Mouse (Mus musculus) spleen, postnatal 36 days (tissue): ENCODE measurements around the gene Serp2.

Experiments used
- DNase-seq, 2 experiments: peaks; one replicate each; pipeline ENCODE4 v3.0.0; 2022; ENCODE audit warnings: low spot score in 2 of 2, mixed read lengths in 1 of 2

Serp2 gene

DNA sequence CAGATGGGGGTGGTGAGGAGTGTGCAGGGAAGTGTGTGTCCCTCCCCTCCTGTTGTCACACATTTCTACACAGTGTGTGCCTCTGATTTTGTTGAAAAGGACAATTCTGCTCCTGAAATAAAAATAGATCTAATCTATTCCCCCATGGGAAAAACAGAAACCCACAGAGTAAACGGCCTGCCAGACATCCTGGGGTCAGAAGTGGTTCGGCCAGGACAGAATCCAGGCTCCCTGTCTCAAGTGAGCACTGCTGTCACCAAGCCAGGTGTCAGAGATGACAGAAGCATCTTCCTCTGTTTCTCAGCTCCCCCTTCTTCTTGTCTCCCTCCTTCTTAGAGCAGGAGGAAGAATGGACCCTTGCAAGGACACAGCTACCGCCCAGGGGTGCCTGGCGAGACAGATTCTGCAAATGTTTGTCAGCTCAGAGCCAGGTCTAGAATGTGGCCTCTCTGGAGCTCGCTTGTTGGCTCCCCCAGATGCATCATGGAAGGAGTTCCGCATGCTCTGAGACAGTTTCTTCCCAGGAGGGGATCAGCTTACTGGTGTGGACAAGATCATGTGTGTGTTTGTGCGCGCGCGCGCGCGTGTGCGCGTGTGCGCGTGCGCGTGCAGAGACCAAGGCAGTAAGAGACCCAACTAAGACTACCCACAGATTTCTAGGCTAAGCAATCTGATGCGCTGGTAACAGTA lies 29.5 kb downstream of the Serp2 start:
- DNase-seq = no peak

GRCm38 (mm10) chr14:76526467-76526866 lies 30.2 kb downstream of the Serp2 start:
- no peak for DNase-seq

DNA sequence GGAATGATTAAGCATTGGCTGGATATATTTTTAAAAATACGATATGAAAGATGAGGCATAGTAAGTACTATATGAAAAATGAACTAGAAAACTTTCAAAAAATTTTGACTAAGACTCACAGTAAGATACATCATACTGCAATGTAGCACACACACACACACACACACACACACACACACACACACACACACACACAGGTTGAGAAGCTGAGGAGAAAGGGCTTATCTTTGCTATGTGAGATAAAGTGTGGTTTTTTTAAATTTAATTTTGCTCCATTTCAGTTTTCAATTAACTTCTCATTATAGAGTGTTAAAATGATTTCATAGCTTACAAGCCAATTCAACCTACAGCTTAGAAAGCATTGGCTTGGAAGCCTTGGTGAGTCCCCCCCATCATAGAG lies 33.3 kb downstream of the Serp2 start:
- no peak for DNase-seq

DNA sequence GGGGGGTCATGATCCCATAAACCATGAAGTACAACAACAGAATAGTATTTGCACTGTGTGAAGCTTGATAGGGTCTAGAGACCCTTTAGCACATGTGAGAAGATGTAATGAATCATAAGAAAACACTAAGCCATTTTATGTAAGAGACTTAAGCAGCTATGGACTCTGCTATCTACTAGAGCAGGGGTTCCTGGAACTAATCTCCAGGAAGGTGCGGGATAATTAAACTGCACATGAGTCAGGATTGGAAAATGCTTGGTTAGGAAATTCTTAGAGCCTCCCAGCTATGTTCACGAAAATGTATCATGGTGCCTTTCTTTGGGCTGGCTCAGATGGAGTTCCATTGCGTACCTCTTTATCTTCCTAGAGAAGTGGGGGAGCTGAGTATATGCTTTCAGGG lies 35.4 kb downstream of the Serp2 start:
- no peak for DNase-seq

DNA sequence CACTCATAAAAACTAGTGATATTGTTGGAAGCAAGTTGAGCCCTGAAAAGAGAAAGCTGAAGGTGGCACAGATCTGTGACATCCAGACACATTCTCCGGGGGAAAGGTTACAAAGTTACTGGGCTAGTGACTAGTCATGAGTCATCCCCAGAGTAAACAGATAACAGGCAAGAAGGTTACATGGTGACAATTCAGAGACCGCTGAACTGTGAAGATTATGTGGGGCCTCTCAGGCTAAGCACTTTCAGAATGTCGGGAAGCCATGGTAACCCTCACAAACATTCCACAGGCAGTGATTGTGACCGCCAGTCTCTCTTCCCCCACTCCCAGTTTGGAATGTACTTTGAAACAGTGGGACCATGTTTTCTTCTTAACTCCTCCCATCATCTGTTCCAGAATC lies 36.1 kb downstream of the Serp2 start:
- no peak for DNase-seq

- no peak for DNase-seq
These were observed 38.5 kb downstream of the Serp2 start for GRCm38 (mm10) chr14:76518217-76518616.

DNA sequence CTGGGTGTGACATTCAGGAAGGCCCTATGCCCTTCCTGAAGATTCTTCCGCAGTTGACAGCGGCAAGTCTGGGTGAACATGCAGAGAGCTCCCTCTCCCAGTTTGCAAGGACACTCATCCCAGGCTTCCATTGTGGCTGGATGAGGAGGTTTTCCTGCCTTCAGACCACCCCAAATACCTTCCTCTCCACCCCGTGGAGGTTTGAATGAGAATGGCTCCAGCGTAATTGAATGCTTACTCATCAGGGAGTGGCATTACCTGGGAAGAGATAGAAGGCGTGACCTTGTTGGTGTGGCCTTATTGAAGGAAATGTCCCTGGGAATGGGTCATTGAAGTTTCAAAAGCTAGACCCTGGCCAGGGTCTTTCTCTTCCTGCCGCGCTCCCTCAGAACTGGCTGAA lies 41.1 kb downstream of the Serp2 start:
- no peak for DNase-seq

DNA sequence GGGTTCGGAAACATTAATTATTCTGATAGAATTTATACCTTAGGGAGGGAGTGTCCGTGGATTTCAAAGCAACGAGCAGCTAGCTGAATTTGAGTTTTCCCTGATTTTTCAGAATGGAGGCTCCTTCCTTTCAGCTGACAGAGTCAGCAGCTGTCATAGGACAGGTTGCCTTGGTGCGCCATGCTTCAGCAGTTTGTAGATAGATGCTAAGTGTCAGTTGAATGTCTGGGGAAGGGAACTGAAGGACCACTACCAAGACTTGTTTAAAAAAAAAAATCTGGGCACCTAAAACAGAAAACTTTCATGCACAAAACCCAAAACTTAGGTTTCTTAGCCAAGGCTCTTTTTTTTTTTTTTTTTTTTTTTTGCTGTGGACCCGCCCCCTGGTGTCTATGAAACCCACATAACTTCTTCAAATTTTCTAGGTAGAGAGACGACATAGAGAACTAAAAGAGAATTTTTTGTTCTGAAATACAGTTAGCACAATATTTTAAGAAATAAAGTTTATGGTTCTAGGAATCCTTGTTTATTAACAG lies 42.6 kb downstream of the Serp2 start:
- no peak for DNase-seq

GRCm38 (mm10) chr14:76513395-76514049 lies 43.2 kb downstream of the Serp2 start:
- DNase-seq = no peak

DNA sequence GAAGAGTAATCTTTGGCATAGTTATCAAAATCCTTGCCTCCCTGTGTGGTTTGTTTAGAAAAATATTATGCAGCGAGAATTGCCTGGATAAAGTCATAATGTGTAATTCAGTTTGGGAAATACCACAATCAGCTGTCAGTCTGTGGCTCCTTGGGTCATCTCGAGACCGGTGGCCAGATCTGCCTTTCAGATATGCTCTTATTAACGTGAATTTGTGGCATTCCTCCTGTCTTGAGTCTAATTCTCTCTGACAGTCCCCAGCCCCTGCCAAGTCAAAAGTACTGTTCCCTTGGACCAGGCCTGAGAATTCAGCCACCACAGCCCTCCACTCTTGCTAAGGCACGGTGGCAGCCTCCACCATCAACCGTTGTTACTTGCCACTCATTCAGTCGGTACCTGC lies 44.7 kb downstream of the Serp2 start:
- DNase-seq = no peak

GRCm38 (mm10) chr14:76508701-76509100 lies 48.0 kb downstream of the Serp2 start:
- DNase-seq = no peak

DNA sequence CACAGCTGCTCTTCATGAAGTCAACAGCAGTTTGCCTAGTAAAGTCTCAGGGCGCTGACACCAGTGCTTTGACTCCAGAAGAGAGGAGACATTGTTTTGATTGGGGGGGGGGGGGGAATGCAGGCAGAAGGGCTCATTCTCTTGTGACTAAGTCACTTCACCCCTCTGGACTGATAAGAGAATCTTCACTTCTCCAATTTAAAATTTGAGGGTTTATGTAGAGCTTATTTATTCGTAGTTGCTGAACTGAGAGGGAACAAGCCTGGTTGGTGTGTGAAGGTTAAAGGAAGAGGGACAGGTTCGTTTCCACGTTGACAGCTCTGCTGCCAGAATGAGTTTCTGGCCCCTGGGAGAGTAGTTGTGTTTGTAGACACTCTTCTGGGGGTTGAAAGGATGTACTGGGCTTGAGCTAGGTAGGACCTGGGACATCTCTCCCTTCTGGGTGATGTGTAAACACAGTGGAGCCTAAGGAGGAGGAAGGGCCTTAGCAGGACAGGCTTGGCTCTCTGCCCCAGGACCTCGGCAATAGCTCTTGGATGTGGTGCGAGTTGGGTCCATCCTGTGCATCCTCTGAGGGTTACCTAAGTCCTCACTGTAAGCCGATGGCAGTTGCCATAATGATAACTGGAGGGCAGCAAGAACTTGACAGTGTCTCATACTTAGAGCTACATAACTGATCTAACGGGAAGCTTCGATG lies 48.7 kb downstream of the Serp2 start:
- no peak for DNase-seq

DNA sequence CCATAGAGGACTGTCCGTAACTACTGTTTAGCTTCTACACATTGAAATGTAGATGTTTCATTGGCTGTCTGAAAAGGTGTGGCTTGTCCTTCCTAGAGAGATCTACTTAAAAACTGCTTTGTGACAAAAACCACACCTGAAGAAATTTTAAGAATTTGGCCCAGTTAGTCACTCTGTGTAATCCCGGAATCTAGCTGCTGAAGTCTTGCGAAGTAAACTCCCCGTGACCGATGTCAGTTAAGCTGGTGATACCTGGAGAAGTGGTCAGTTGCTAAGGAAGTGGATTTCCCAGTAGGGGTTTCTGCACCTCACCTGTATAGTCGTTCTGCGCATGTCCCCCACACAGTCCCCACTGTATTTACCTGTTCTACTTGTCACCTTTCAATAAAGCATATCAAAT lies 49.3 kb downstream of the Serp2 start:
- DNase-seq = no peak

DNA sequence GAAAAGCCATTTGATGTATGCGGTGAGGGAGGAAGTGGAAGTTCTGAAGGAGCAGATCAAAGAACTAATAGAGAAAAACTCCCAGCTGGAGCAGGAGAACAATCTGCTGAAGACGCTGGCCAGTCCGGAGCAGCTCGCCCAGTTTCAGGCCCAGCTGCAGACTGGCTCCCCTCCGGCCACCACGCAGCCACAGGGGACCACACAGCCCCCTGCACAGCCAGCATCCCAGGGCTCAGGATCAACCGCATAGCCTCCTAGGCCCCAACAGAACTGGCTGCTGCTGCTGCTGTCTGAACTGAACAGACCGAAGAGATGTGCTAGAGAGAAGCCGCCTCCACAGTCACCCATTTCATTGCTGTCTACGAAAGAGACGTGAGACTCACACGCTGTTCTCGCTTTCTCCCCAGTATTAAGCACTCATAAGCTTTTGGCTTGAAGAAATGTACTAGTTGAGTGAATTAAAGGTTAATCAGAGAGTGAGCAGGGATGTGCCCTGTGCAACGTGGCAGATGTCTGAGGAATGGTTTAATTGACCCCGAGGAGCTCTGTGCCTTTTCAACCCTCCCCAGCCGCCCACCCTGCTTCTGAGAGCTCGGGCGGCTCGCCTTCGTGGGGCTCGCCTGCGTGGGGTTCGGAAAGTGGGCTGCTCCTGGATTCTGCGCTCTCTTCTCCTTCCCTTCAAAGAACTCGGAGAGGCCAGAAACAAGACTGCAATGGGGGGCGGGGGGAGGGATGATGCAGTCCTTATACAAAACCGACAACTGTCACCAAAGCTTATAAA lies 50.1 kb downstream of the Serp2 start:
- no peak for DNase-seq

DNA sequence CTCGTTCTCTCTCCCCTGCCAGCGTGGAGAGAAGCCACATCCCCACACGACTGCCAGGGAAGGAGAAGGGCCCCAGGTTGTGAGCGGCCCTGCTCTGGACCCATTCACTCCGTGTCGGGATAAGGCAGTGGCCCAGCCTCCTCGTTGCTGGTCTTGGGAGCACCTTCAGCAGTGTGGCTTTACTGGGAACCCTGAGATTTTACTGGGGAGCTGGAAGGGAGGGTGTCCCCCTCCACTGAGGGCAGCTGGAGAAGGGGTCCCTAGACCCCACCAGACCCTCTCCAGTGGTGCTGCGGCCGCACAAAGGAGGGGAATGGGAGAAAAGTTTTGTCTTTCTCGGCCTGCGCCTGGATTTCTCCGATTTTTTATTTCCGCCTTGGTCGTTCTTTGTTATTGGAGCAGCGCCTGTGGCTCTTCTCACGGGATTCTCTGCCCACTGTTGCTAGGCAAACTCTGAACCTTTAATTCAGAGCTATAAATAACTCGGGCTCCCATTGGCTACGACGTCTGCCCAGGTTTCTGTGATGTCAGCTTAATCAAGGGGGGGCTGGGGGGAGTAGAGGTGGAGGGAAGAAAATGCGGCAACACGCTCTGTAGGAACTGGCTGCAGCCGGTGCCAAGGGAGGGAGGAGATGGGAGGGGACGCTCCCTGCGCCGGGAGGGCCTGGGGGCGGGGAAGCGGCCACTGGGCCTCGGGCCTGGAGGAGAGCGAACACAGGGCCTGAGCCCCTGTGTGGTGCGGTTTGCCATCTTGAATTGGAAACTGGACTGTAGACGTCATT lies 51.1 kb downstream of the Serp2 start:
- peak; percentile 38 to 57 for DNase-seq

DNA sequence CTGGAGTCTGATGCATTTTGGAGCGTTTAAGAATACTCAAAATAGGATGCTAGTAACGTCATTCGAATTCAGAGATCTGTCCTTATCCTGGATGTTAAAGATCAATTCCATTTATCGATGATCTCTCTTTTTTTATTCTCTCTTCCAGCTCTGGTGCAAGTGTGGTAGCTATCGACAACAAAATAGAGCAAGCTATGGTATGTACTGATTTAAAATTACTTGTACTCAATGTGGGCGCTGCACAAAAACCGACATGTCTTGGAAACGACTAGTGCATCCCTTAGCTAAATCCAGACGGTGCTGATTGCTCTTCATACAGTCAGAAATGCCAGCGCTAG lies 51.6 kb downstream of the Serp2 start:
- DNase-seq = no peak

DNA sequence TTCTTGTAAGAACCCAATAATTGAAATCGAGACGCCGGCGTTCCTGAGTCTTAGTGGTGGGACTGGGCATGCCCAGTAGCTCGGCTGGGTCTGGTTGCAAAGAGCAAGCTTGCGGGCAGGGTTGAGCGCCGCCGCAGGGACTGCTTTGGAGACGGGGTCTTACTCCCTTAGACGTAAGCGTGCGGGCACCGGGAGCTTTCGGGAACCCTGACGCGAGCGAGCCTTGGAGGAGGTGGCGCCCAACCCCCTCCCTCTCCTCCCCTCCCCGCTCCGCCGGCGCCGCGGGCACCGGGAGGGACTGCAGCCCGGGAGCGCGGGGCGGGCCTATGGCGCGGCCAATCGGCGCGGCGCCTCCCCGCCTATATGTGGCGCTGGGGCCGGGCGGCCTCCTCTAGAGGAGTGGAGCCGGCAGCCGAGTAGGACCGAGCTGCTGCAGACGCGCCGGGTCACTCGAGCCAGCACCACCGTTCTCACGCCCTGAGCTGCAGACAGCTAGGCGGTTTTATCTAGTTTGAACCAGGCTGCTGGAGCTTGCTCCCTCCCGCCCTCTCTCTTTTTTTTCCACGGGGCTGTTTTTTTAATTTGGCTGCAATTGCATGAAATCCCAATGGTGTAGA lies 52.5 kb downstream of the Serp2 start:
- peak; percentile 88 to 90 for DNase-seq

- peak in 1 of 2 experiments; percentile 51 for DNase-seq
These were observed 53.3 kb downstream of the Serp2 start for GRCm38 (mm10) chr14:76503231-76503851.

DNA sequence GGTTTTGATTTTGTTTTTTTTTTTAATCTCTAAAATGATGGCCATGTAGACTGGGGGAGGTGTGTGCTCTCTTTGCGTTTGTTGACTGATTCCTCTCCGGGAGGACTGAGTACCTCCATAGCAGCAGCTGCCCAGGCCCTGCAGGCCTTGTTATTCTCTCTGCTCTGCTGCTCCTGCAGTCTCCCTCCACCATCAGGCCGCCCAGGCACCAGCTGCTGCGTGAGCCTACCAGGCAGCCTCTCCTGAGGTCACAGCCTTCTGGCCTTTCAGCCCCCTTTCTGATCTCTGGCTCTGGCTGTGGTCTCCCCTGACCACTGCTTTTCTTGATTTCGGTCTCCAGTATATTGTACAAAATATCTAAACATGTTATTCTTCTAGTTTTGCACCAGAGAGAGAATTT lies 56.7 kb downstream of the Serp2 start:
- DNase-seq = no peak

- DNase-seq = no peak
These were observed 57.2 kb downstream of the Serp2 start for GRCm38 (mm10) chr14:76499492-76499891.
